Mouse (Mus musculus) gastrocnemius, postnatal 25 days (tissue): ENCODE results near the gene Agap2. TPM values are rescaled to one million over a fixed set of nuclear protein-coding genes. Genes with fewer than 3 reads are reported as not detected.
A peak's percentile ranks its signal among the peaks of the same experiment; 100 is the strongest.
"Not testable (repeated sequence)": the region's sequence is repeated elsewhere in the genome, so short reads cannot be mapped to it uniquely, and the experiment has no call there.

ENCODE experiments used
- DNase-seq: peaks from one replicate; pipeline ENCODE4 v3.0.0; 2022
- total RNA-seq, 2 experiments: library from RNA; stranded (reverse); gene quantifications; 1 replicate in 1 of 2; 2 replicates in 1 of 2; pipeline ENCODE4 v1.2.3; 2021

Gene Agap2
- total RNA-seq, 2 experiments from 2014 or later = 2.0 to 2.4 TPM

GRCm38 (mm10) chr10:127101151-127101550 is 26.1 kb downstream of the Agap2 start:
- DNase-seq = no peak

- no peak for DNase-seq
These were observed 28.5 kb downstream of the Agap2 start for GRCm38 (mm10) chr10:127103631-127104030.

- DNase-seq = no peak
These were observed 32.6 kb downstream of the Agap2 start for GRCm38 (mm10) chr10:127107563-127108261.

- DNase-seq = no peak
These were observed 33.1 kb downstream of the Agap2 start for GRCm38 (mm10) chr10:127108262-127108583.

GRCm38 (mm10) chr10:127111001-127111887 is 36.2 kb downstream of the Agap2 start:
- no peak for DNase-seq

- DNase-seq = no peak
These were observed 39.3 kb downstream of the Agap2 start for GRCm38 (mm10) chr10:127114408-127114807.

GRCm38 (mm10) chr10:127115068-127115467 is 40.0 kb downstream of the Agap2 start:
- no peak for DNase-seq

- no peak for DNase-seq
These were observed 43.4 kb downstream of the Agap2 start for GRCm38 (mm10) chr10:127118470-127118869.

- DNase-seq = no peak
These were observed 44.1 kb downstream of the Agap2 start for GRCm38 (mm10) chr10:127119229-127119628.

GRCm38 (mm10) chr10:127120301-127121065 is 45.4 kb downstream of the Agap2 start:
- no peak for DNase-seq

GRCm38 (mm10) chr10:127121066-127121477 is 46.0 kb downstream of the Agap2 start, which contains the start of gene Os9:
TSS of gene Os9 (minus strand) at chr10:127121131.
- peak; percentile 95 for DNase-seq

- DNase-seq = no peak
These were observed 46.9 kb downstream of the Agap2 start for GRCm38 (mm10) chr10:127122018-127122417.

- no peak for DNase-seq
These were observed 47.8 kb downstream of the Agap2 start for GRCm38 (mm10) chr10:127122784-127123435.

GRCm38 (mm10) chr10:127123436-127123805 is 48.3 kb downstream of the Agap2 start:
- no peak for DNase-seq

GRCm38 (mm10) chr10:127125210-127126001 is 50.3 kb downstream of the Agap2 start:
- no peak for DNase-seq

GRCm38 (mm10) chr10:127126579-127126978 is 51.5 kb downstream of the Agap2 start:
- DNase-seq = no peak

- no peak for DNase-seq
These were observed 52.7 kb downstream of the Agap2 start for GRCm38 (mm10) chr10:127127711-127128279.

GRCm38 (mm10) chr10:127129431-127129830 is 54.3 kb downstream of the Agap2 start:
- no peak for DNase-seq

GRCm38 (mm10) chr10:127132469-127132868 is 57.4 kb downstream of the Agap2 start:
- no peak for DNase-seq

- not testable (repeated sequence) for DNase-seq
These were observed 59.4 kb downstream of the Agap2 start for GRCm38 (mm10) chr10:127134394-127135035.
